Mouse (Mus musculus) adrenal gland, postnatal 10 days (tissue): ENCODE data around the gene Gga1. TPM values are rescaled to one million over a fixed set of nuclear protein-coding genes. Genes with fewer than 3 reads are reported as not detected.

Source experiments
- DNase-seq: peaks from one replicate; pipeline ENCODE4 v3.0.0; 2021; ENCODE audit warnings: mixed read lengths
- total RNA-seq, 2 experiments: library from RNA; stranded (reverse); gene quantifications; 2 replicates each; pipeline ENCODE4 v1.2.3; 2021

Gene Gga1
- total RNA-seq, 2 experiments from 2014 or later = 48.8 to 50.6 TPM

GRCm38 (mm10) chr15:78875537-78875936, 1.5 kb upstream of the Gga1 start:
- DNase-seq = no peak

GRCm38 (mm10) chr15:78876258-78876696, 713 bp upstream of the Gga1 start:
- DNase-seq = peak; percentile 86

GRCm38 (mm10) chr15:78877810-78878390, 910 bp downstream of the Gga1 start:
- DNase-seq = no peak

- peak; percentile 30 for DNase-seq
Observed at GRCm38 (mm10) chr15:78878792-78879516, 2.0 kb downstream of the Gga1 start.

- no peak for DNase-seq
Observed at GRCm38 (mm10) chr15:78880432-78880831, 3.4 kb downstream of the Gga1 start.

- no peak for DNase-seq
Observed at GRCm38 (mm10) chr15:78881828-78882227, 4.8 kb downstream of the Gga1 start.

GRCm38 (mm10) chr15:78889401-78889853, 12.4 kb downstream of the Gga1 start:
- no peak for DNase-seq

- no peak for DNase-seq
Observed at GRCm38 (mm10) chr15:78892440-78892839, 15.4 kb downstream of the Gga1 start.

- DNase-seq = no peak
Observed at GRCm38 (mm10) chr15:78894726-78895125, 17.7 kb downstream of the Gga1 start.

GRCm38 (mm10) chr15:78895741-78896140, 18.8 kb downstream of the Gga1 start:
- no peak for DNase-seq

GRCm38 (mm10) chr15:78896149-78896548, 19.2 kb downstream of the Gga1 start:
- DNase-seq = no peak

- no peak for DNase-seq
Observed at GRCm38 (mm10) chr15:78897488-78897887, 20.5 kb downstream of the Gga1 start.

GRCm38 (mm10) chr15:78898507-78899001, 21.6 kb downstream of the Gga1 start:
- no peak for DNase-seq

GRCm38 (mm10) chr15:78899409-78899739, 22.4 kb downstream of the Gga1 start, which contains the start of gene Gm49510:
TSS of gene Gm49510 (plus strand) at chr15:78899667.
- DNase-seq = no peak

- peak; percentile 80 for DNase-seq
Observed at GRCm38 (mm10) chr15:78899740-78900584, 23.0 kb downstream of the Gga1 start, which contains the start of gene Sh3bp1. TSS of gene Sh3bp1 (plus strand) at chr15:78899768.

- DNase-seq = no peak
Observed at GRCm38 (mm10) chr15:78900585-78901421, 23.8 kb downstream of the Gga1 start.

- no peak for DNase-seq
Observed at GRCm38 (mm10) chr15:78901422-78901789, 24.4 kb downstream of the Gga1 start.

GRCm38 (mm10) chr15:78903243-78903642, 26.3 kb downstream of the Gga1 start:
- peak; percentile 92 for DNase-seq

- no peak for DNase-seq
Observed at GRCm38 (mm10) chr15:78908399-78908798, 31.4 kb downstream of the Gga1 start.

GRCm38 (mm10) chr15:78908982-78909381, 32.0 kb downstream of the Gga1 start:
- no peak for DNase-seq

- peak; percentile 58 for DNase-seq
Observed at GRCm38 (mm10) chr15:78912040-78912439, 35.0 kb downstream of the Gga1 start.

GRCm38 (mm10) chr15:78913632-78914090, 36.7 kb downstream of the Gga1 start, which contains the start of gene Pdxp:
TSS of gene Pdxp (plus strand) at chr15:78913919.
- peak; percentile 95 for DNase-seq
